Mouse (Mus musculus): ENCODE measurements around the gene Rplp2. TPM values are rescaled to one million over a fixed set of nuclear protein-coding genes. Genes with fewer than 3 reads are reported as not detected.
A peak's percentile ranks its signal among the peaks of the same experiment; 100 is the strongest.

The Rplp2 gene
- polyA plus RNA-seq, 1 experiment from 2014 or later, result 1,216 TPM

DNA sequence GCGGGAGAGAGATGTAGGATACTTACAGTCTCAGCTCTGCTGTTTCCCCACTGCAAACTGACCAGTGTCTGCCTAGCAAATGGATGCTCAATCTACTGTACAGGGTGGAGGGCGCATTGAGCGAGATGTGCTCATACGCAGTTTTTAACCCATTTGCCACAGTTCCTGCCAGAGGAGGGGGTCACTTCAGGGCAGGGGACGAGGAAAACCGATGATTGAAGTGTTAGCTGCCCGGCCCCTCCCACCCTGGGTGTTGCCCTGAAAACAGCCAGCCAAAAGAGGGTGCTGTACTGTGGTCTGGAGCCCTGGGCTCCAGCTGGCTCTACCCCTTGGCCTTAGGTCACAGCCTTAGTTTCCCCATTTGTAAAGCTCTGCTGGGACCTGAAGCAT is 29.8 kb downstream of the Rplp2 start:
- WGBS, result 25% methylated on average over 7 of the region's 7 CpGs
- Histone ChIP-seq H3K27ac (peak overlapping the region; percentile 99), H3K4me3 (peak overlapping the region; percentile 88), H3K9me3 (no peaks in the 10 kb centered on the region), H3K36me3 (replicated peaks) (peaks cover 10% of the 10 kb centered on the region), H3K4me1 (peaks cover 62% of the 10 kb centered on the region), H3K27me3 (ENCODE audit: poor library complexity, severe bottlenecking) (peaks cover 40% of the 10 kb centered on the region)
- no peak for DNase-seq (ENCODE audit: extremely low spot score, low spot score)

DNA sequence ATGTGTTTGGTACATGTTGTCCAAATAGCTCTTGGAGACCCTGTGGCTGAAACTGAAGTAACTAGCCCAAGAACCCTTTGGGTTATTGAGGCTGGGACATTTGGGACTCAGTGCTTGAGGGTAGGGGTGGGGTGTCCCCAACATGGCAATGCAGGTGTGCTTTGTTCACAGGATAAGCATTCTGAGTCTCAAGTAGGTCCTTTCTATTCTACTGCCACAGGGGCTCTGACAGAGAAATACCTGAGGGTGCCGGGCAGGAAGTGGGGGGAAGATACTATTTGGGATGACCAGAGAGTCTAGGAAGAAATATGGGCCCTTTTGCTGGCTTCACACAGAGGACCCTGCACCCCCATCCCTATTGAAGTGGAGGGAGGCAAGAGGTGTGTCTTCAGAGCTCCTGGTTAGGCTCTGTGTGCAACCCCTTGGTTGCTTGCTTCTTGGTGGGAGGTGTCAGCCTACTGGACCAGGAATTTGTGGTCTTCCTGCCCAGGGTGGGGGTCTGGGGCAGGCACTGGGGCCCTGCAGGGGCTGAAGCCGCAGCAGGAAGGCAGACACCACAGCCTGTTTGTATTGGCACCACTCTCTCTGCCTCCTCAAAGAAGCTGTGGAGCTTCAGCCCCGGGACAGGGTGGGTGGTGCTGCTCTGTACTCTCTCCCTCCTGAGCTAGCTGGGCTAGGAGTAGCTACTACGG is 30.6 kb downstream of the Rplp2 start:
- Histone ChIP-seq H3K4me3 (no peak overlapping the region), H3K36me3 (replicated peaks) (peaks cover 2% of the 10 kb centered on the region), H3K4me1 (peaks cover 68% of the 10 kb centered on the region), H3K27ac (peak overlapping the region; percentile 26; the same call in 1 of the 2 replicates), H3K9me3 (no peaks in the 10 kb centered on the region), H3K27me3 (ENCODE audit: poor library complexity, severe bottlenecking) (peaks cover 48% of the 10 kb centered on the region)
- 83% methylated on average over 4 of the region's 4 CpGs for WGBS
- no peak for DNase-seq (ENCODE audit: extremely low spot score, low spot score)

GRCm38 (mm10) chr7:141478270-141478748 is 31.1 kb downstream of the Rplp2 start:
- Histone ChIP-seq H3K27me3 (ENCODE audit: poor library complexity, severe bottlenecking) (peaks cover 53% of the 10 kb centered on the region), H3K36me3 (replicated peaks) (no peaks in the 10 kb centered on the region), H3K9me3 (no peaks in the 10 kb centered on the region), H3K27ac (no peak overlapping the region), H3K4me1 (peaks cover 70% of the 10 kb centered on the region), H3K4me3 (no peak overlapping the region)
- WGBS, result 84% methylated on average over 5 of the region's 5 CpGs
- DNase-seq (ENCODE audit: extremely low spot score, low spot score), result no peak

DNA sequence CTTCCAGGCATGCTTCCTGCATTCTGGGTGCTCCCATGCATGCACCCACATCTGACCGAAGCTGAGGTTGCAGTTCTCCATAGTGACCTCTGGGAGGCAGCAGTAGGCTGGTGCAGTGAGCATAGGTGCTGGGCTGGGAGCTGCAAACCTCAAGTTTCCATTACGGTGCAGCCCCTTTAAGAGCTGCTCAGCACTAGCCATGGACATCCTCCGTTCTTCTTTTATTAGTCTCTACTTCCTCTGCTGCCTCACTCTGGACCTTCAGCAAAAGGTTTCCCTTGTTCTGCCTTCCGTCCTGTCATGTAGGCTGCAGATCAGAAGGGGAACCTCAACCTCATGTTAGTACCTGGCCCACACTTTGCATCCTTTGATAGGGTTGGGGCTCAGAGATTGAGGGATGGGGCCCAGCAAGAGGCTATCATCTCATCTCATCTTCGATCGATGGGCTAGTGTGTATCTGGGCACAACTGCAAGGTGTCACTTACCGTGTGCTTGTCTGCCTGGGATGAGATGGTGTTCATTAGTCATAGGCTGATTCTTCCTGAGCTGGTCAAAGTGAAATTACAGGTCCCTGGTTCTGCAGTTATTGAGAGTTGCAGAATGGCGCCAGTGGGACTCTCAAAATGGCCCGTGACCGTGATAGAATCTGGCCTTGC is 33.8 kb downstream of the Rplp2 start:
- 10% methylated on average over 10 of the region's 10 CpGs for whole genome bisulfite sequencing
- no peaks in the 10 kb centered on the region for H3K36me3 ChIP-seq (replicated peaks)
- H3K27me3 ChIP-seq (ENCODE audit: poor library complexity, severe bottlenecking), result peaks cover 59% of the 10 kb centered on the region
- peak overlapping the region; percentile 76 for H3K4me3 ChIP-seq
- H3K27ac ChIP-seq, result peak overlapping the region; percentile 82; the same call in 1 of the 2 replicates
- DNase-seq (ENCODE audit: extremely low spot score, low spot score), result peak; percentile 61
- peaks cover 54% of the 10 kb centered on the region for H3K4me1 ChIP-seq
- no peaks in the 10 kb centered on the region for H3K9me3 ChIP-seq

DNA sequence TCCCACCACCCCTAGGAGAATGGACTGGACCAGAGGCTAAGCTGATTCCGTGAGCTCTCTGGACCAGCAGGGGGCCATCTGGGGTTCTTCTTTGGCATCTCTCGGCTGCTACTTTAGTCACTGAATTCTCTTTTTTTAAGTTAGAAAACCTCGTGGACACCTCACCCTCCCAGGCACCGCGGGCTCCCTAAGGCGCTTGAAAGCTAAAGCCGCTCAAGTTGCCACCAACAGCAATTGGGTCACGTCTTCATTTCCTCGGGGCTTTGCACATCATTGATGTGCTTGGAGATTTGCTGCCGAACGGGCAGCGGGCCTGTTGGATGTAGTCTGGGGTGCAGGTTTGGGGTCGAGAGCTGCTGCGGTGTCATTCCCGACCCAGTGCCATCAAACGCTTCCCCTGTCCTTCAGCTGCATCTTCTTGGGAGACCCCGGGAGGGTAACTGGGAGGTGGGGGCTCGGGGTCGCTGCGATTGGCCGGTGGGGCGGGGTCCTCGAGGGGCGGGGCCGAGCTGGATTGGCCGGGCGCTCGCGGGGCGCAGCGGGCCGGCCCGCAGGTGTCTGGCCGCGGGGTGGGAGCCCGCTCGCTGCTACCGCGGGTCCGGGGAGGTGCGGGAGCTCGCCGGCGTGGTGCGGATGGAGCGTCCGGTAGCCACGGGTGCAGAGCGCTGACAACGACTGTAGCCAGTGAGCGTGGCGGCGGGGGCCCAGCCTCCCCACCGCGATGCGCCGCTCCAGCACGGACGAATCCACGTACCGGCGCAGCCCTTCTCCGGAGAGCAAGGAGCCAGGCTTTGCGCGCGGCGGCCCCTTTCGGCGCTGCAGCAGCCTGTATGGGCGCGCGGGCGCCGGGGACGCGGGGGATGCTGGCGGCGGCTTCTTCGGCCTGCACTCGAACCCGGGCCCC is 34.6 kb downstream of the Rplp2 start:
- peak overlapping the region; percentile 82 for H3K27ac ChIP-seq

DNA sequence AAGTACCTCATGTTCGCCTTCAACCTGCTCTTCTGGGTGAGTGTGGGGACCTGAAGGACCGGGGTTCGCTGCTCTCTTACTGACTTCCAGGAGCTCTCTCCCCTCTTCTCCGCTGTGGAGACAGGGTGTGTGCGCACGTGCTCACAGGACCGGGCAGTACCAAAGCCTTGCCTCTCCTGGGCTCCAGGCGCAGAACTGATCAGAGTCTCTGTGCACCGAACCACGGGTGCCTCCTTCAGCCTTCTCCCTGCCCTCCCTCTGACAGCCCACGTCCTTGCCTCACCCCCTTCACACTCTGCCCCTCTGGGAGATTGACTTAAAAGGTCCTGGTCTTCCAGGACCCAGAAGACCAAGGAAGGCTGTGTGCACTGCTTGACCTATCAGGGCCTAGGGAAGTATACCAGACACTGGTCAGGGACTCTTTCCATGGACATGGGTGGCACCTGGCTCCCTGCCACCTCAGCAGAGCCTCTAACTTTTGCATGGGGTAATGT is 35.4 kb downstream of the Rplp2 start:
- peaks cover 38% of the 10 kb centered on the region for H3K4me1 ChIP-seq
- DNase-seq (ENCODE audit: extremely low spot score, low spot score), result no peak
- H3K27me3 ChIP-seq (ENCODE audit: poor library complexity, severe bottlenecking), result peaks cover 43% of the 10 kb centered on the region
- H3K27ac ChIP-seq, result peak overlapping the region; percentile 82
- WGBS, result 10% methylated on average over 11 of the region's 11 CpGs
- H3K4me3 ChIP-seq, result peak overlapping the region; percentile 76
- no peaks in the 10 kb centered on the region for H3K9me3 ChIP-seq
- H3K36me3 ChIP-seq (replicated peaks), result no peaks in the 10 kb centered on the region; the same call in 1 of the 2 replicates

More for the DNA sequence above, 34.6 kb downstream of the Rplp2 start:
- H3K4me1 ChIP-seq, result peaks cover 46% of the 10 kb centered on the region
- H3K4me3 ChIP-seq, result peak overlapping the region; percentile 76
- H3K36me3 ChIP-seq (replicated peaks), result no peaks in the 10 kb centered on the region; the same call in 1 of the 2 replicates
- H3K27me3 ChIP-seq (ENCODE audit: poor library complexity, severe bottlenecking), result peaks cover 51% of the 10 kb centered on the region
- no peaks in the 10 kb centered on the region for H3K9me3 ChIP-seq
- peak; percentile 71 for DNase-seq (ENCODE audit: extremely low spot score, low spot score)
- under 1% methylated on average over 81 of the region's 81 CpGs for WGBS

GRCm38 (mm10) chr7:141483114-141483653 is 36.0 kb downstream of the Rplp2 start:
- 71% methylated on average over 6 of the region's 6 CpGs for WGBS
- H3K36me3 ChIP-seq (replicated peaks), result no peaks in the 10 kb centered on the region; the same call in 1 of the 2 replicates
- no peaks in the 10 kb centered on the region for H3K9me3 ChIP-seq
- H3K4me3 ChIP-seq, result peak overlapping the region; percentile 76
- peaks cover 32% of the 10 kb centered on the region for H3K4me1 ChIP-seq
- peaks cover 37% of the 10 kb centered on the region for H3K27me3 ChIP-seq (ENCODE audit: poor library complexity, severe bottlenecking)
- DNase-seq (ENCODE audit: extremely low spot score, low spot score), result no peak
- H3K27ac ChIP-seq, result no peak overlapping the region

GRCm38 (mm10) chr7:141484186-141485120 is 37.3 kb downstream of the Rplp2 start:
- H3K36me3 ChIP-seq (replicated peaks), result no peaks in the 10 kb centered on the region; the same call in 1 of the 2 replicates
- H3K4me3 ChIP-seq, result no peak overlapping the region
- WGBS, result 81% methylated on average over 5 of the region's 5 CpGs
- DNase-seq (ENCODE audit: extremely low spot score, low spot score), result no peak
- no peak overlapping the region for H3K27ac ChIP-seq
- H3K4me1 ChIP-seq, result peaks cover 30% of the 10 kb centered on the region
- peaks cover 35% of the 10 kb centered on the region for H3K27me3 ChIP-seq (ENCODE audit: poor library complexity, severe bottlenecking)
- no peaks in the 10 kb centered on the region for H3K9me3 ChIP-seq

GRCm38 (mm10) chr7:141485186-141485585 is 38.0 kb downstream of the Rplp2 start:
- DNase-seq (ENCODE audit: extremely low spot score, low spot score), result no peak
- Histone ChIP-seq H3K4me3 (no peak overlapping the region), H3K9me3 (no peaks in the 10 kb centered on the region), H3K27ac (no peak overlapping the region), H3K4me1 (peaks cover 30% of the 10 kb centered on the region), H3K36me3 (replicated peaks) (no peaks in the 10 kb centered on the region; the same call in 1 of the 2 replicates), H3K27me3 (ENCODE audit: poor library complexity, severe bottlenecking) (peaks cover 35% of the 10 kb centered on the region)
- 82% methylated on average over 2 of the region's 2 CpGs for WGBS

DNA sequence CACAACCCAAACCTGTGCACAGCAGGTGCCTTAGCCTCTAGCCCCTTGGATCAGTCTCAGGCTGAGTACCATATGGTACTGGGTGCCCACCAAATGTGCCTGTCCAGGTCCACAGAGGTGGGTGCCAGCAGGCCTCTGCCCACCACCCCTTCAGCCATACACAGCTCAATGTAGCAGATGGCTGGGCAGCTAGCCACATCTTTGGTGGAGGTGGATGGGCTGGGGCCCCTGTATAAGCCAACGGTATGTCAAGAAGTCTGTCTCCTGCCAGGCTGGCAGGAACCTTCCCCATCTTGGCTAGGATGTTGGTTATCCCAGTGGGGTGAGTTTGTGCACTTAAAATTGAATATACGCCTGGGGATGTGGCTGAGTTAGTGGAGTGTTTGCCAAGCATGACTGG is 38.4 kb downstream of the Rplp2 start:
- H3K27ac ChIP-seq, result no peak overlapping the region
- DNase-seq (ENCODE audit: extremely low spot score, low spot score), result no peak
- H3K9me3 ChIP-seq, result no peaks in the 10 kb centered on the region
- peaks cover 35% of the 10 kb centered on the region for H3K27me3 ChIP-seq (ENCODE audit: poor library complexity, severe bottlenecking)
- H3K36me3 ChIP-seq (replicated peaks), result peaks cover 2% of the 10 kb centered on the region; the same call in 1 of the 2 replicates
- WGBS, result 86% methylated on average over 2 of the region's 2 CpGs
- no peak overlapping the region for H3K4me3 ChIP-seq
- peaks cover 30% of the 10 kb centered on the region for H3K4me1 ChIP-seq

- WGBS, result 97% methylated on average over 1 of the region's 1 CpGs
- no peak for DNase-seq (ENCODE audit: extremely low spot score, low spot score)
- no peaks in the 10 kb centered on the region for H3K9me3 ChIP-seq
- H3K27ac ChIP-seq, result no peak overlapping the region
- peaks cover 8% of the 10 kb centered on the region for H3K36me3 ChIP-seq (replicated peaks)
- peaks cover 24% of the 10 kb centered on the region for H3K4me1 ChIP-seq
- H3K4me3 ChIP-seq, result no peak overlapping the region
- H3K27me3 ChIP-seq (ENCODE audit: poor library complexity, severe bottlenecking), result peaks cover 32% of the 10 kb centered on the region
Measured at GRCm38 (mm10) chr7:141486239-141486638, 39.1 kb downstream of the Rplp2 start.

Data from forebrain, embryonic 10.5 days (tissue).